Mouse (Mus musculus) adrenal gland, postnatal 25 days (tissue): ENCODE results near the gene Frmd7. TPM values are rescaled to one million over a fixed set of nuclear protein-coding genes. Genes with fewer than 3 reads are reported as not detected.

Experiments
- DNase-seq: peaks from one replicate; pipeline ENCODE4 v3.0.0; 2021; ENCODE audit warnings: mixed read lengths
- total RNA-seq: library from RNA; stranded (reverse); gene quantifications from 2 replicates; pipeline ENCODE4 v1.2.3, GENCODE M21; 2021

The Frmd7 gene
- total RNA-seq, 1 experiment from 2014 or later = not detected

DNA sequence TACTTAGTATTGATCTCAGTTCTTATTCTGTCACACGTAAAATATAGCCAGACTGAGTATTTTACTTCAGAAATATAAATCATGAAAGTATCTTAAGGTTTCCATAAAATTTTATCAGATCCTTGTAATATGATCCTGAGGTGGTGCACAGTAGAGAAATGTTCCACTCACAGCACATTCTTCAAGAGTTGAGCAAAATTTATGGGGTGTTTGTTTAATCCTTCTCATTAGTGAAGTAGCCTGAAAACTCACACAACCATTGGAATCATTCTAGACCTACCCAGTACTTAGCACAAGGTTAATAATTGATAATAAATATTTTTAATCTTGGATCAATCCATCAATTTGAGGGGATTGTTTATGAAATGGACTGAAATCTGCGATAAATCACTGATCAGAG is 78.7 kb downstream of the Frmd7 start:
- no peak for DNase-seq

DNA sequence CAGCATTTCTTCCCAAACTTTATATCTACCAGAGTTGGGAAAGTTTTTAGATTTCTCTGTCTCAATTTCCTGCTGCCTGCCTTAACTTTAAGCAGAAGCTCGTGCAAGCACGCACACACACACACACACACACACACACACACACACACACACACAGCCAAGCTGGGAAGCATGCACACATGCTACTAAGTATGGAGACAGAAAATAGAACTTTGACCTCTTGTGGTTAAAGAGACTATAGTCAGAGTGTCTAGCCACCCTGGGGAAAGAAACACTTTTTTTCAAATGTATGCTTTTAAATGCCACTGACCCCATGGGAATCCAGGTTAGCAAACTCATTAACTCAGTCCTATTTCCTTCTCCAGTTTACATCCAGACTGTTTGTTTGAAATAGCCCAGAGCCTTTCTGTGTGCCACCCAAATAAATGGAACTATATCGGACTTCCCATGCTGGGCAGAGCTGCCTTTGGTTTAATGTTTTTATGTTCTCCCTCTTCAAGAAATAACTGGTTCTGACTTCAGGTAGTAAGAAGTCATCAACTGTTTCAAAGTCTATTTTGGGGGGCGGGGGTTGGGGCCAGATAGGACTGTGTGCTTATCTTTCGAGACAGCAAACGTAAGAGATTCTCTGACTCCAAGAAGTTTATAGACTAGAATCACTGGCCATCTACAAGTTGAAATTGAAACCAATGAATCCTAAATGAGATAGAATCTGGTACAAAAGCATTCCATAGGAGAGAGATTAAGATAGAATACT is 91.9 kb downstream of the Frmd7 start:
- no peak for DNase-seq

Other genes starting within 250 kb of the Frmd7 start
- 2.2 and 2.3 TPM in 2 replicates for gene Stk26, start 101.7 kb downstream of the Frmd7 start, total RNA-seq
- 27.4 and 29.5 TPM in 2 replicates for gene Rap2c, start 75.3 kb upstream of the Frmd7 start, total RNA-seq